Mouse (Mus musculus): ENCODE results near the gene Usp25. TPM values are rescaled to one million over a fixed set of nuclear protein-coding genes. Genes with fewer than 3 reads are reported as not detected.

Usp25 gene
- total RNA-seq, 2 experiments from 2014 or later, result 64.6 to 71.6 TPM

GRCm38 (mm10) chr16:77133055-77133454, 119.5 kb downstream of the Usp25 start:
- no peak for DNase-seq (ENCODE audit: low spot score in 2 of 2)

- DNase-seq (ENCODE audit: low spot score in 2 of 2), result no peak
Measured at GRCm38 (mm10) chr16:77140651-77141050, 127.1 kb downstream of the Usp25 start.

GRCm38 (mm10) chr16:77146801-77147200, 133.3 kb downstream of the Usp25 start:
- no peak for DNase-seq (ENCODE audit: low spot score in 2 of 2)

GRCm38 (mm10) chr16:77150338-77150737, 136.8 kb downstream of the Usp25 start:
- DNase-seq (ENCODE audit: low spot score in 2 of 2), result no peak

- DNase-seq (ENCODE audit: low spot score in 2 of 2), result no peak
Measured at GRCm38 (mm10) chr16:77150884-77151283, 137.4 kb downstream of the Usp25 start.

- no peak for DNase-seq (ENCODE audit: low spot score in 2 of 2)
Measured at GRCm38 (mm10) chr16:77152288-77152687, 138.8 kb downstream of the Usp25 start.

- DNase-seq (ENCODE audit: low spot score in 2 of 2), result no peak
Measured at GRCm38 (mm10) chr16:77153216-77153715, 139.8 kb downstream of the Usp25 start.

GRCm38 (mm10) chr16:77153815-77154214, 140.3 kb downstream of the Usp25 start:
- no peak for DNase-seq (ENCODE audit: low spot score in 2 of 2)

GRCm38 (mm10) chr16:77154831-77155230, 141.3 kb downstream of the Usp25 start:
- DNase-seq (ENCODE audit: low spot score in 2 of 2), result no peak
